Mouse (Mus musculus) v-Abl transformed pro-B cells (cell line): ENCODE measurements at regions not wholly inside any gene's neighbourhood (a gene's known extent, or its start where the extent isn't known, plus 50 kb on each side); places are given as distances from the start of the nearest gene placed in this dataset.
"Not testable (repeated sequence)": the region's sequence is repeated elsewhere in the genome, so short reads cannot be mapped to it uniquely, and the experiment has no call there.

Source experiments
- in situ Hi-C, 2 experiments: fragments of 400-800 bp; cut with MboI; formaldehyde crosslinking; loops; one replicate each; pipeline ENCODE4 v1.15.1; 2025; ENCODE audit not compliant: unreplicated experiment in 2 of 2

DNA sequence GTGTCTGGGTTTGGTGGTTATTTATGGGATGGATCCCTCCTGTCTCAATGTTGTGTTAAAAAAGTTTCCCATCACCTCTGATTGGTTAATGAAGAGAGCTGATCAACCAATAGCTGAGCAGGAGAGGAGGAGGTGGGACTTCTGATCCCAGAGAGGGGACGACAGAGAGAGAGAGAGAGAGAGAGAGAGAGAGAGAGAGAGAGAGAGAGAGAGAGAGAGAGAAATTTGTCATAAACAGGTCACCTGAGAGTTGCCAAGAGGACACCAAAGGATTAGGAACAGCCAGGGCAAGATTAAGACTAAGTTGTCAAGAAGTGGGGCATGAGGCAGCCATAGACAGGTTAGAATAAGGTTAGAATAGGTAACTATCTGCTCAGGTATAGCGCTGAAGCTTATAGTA, 73.7 kb upstream of the Max start:
- in situ Hi-C loops: loop anchor here in 1 of 2 experiments (5.0 kb wide), 1 partner anchor 33 kb away; no protein-coding TSS in a partner anchor

DNA sequence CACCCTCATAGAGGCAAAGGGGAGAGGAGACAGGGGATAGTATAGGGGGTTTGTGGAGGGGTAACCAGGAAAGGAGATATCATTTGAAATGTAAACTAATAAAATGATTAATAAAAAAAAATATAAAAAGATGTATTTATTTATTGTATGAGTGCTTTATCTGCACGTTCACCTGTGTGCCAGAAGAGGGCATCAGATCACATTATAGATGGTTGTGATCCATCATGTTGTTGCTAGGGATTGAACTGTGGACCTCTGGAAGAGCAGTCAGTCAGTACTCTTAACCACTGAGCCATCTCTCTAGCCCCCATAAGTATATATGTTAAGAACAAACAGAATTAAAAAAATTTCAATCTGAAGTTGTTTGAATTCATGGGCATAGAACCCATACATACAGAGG, 69.4 kb upstream of the Max start:
- in situ Hi-C loops: no loop called here

DNA sequence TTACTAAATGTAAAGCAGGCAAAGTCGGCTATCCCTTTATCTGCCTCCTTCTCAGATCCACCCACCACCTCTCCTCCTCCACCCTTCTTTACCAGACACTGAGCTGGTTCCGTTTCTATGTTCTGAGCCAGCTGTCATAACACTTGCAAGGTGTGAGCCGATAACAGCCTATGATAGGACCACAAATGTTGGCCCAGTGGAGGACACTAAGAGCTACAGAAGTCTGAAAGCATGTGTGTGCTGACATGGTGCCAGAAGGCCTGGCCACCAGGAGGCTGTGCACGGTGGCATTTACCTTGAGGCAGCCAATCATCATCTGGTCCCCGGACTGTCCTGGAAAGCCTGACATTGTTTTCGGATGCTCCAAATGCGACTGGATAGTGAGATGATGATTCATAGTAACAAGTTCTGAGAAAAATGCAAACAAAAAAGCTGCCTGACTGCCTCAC, 63.5 kb upstream of the Max start:
- in situ Hi-C loops: no loop called here

DNA sequence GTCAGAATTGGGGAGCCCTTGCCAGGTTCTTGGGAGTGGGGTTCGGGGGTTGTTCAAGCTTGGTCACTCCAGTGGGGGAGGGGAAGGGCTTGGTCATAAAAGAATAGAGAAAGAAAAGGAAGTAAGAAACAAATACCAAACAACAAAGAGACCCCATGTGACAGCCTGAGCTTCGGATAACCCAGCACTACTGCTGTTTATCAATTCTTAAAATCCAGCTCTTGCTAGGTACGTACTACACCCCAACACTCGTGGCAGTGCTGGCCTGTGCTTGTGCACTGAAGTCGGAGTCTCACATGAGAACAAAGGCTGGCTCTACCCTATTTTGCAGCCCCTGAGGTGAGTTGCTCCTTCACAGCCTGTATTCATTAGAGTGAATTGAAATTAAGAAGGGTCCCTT, 60.5 kb upstream of the Max start:
- in situ Hi-C loops: no loop called here

DNA sequence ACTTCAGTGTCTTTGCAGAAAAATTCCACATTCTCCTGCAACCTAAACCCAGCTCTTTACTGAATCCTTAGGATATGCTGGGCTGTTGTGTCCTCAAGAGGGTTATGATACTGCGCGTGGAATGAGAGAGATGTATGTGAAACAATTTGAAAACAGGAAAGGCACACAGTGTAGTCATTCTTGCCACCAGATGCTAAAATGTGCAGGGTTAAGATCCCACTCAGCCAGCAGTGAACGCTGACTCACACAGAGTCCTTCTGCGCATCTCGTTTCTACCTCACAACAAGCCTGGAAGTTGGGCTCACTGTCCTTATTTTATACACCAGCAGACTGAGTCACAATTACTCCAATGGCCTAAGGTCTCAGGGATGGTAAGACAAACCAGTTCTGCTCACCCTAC, 59.9 kb upstream of the Max start:
- in situ Hi-C loops: no loop called here

DNA sequence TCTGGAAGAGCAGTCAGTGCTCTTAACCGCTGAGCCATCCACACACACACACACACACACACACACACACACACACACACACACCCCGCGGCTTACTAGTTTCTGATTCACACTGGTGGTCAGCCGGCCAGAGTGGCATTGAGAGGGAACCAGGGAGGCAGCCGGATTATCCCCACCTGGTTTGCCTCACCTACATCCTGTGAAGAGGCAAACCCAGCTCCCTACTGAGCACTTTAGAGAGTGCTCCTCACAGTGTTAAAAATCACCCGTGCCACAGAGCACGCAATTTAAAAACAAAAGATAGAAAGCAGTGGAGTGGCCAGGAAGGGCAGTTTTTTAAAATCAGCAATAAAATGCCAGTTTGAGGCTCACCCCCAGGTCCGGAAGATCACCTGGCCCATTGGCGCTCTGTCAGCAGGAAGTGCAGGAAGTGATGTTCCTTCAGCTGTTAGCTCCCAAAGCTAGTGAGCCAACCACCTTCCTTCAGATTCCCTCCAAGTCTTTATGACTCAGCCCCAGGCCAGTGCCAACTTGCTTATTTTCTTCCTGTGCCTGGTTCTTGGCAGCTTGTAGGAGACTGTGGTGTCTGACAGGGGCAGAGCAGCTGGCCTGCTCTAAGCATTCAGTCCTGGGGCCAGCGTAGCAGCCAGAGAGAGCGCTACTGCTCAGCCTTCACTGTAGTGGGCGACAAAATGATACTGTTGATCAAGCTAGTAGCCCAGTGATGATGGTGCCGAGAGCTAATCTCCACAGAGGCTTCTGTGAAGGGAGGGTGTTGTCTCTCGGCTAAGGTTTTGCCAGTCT, 57.9 kb upstream of the Max start:
- in situ Hi-C loops: no loop called here

DNA sequence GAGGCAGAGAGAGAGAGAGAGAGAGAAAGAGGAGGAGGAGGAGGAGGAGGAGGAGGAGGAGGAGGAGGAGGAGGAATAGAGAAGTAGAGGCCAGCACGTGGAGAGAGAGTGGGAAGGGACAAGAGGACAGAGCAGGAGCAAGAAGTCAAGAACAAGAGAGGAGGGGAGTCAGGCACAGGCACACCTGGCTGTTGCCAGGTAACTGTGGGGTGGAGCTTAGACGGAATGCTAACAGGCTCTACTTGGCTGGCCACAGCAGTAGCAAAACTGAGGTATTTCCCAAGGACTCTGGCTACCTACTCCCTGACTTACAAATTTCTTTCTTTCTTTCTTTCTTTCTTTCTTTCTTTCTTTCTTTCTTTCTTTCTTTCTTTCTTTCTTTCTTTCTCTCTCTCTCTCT, 57.1 kb upstream of the Max start:
- in situ Hi-C loops: not testable (repeated sequence)

DNA sequence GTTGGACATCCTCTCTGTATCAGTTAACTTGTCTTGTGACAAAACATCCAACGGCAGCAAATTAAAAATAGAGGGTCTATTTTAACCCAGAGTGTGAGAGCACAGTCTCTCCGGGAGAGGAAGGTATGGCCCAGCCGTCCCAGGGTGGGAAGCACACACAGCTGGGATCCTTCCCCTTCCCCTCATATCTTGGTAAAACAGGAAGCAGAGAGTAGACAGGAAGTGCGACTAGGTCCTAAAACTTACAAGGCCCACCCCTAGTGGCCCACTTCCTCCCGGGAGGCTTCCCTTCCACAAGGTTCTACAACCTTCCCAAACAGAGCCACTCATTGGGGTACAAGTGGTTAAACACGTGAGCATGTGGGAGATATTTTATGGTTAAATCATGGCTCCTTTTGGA, 56.4 kb upstream of the Max start:
- in situ Hi-C loops: no loop called here

DNA sequence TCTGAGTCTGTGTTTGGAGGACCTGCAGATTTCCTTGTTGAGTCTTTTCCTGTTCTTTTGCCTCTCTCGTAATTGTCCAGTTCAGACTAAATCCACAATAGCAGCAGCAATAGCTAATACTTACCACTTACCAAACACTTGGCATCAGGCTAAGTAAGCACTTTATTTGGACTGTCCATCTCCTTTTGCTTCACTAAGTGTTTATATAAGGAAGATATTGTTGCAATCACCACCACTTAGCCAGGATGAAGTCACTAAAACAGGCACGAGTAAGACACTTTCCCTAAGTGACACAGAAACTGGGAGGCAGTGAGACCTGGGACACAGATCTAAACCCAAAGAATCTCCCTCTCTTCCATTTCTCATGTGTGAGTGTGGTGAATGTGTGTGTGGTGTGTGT, 52.9 kb upstream of the Max start:
- in situ Hi-C loops: no loop called here
